Mouse (Mus musculus) retina, embryonic 14.5 days (tissue): ENCODE measurements around the gene Kif13a.

Source experiments
- DNase-seq: peaks from one replicate; pipeline ENCODE4 v3.0.0-alpha.2; 2015; ENCODE audit warnings: low spot score

Kif13a gene

GRCm38 (mm10) chr13:46929719-46930658 lies at the start of gene Kif13a:
Kif13a (minus strand) TSS chr13:46929867.
- peak; percentile 85 for DNase-seq

GRCm38 (mm10) chr13:46976532-46976931 lies 46.9 kb upstream of the Kif13a start:
- no peak for DNase-seq

GRCm38 (mm10) chr13:46975930-46976329 lies 46.3 kb upstream of the Kif13a start:
- DNase-seq, result no peak

GRCm38 (mm10) chr13:46975031-46975551 lies 45.4 kb upstream of the Kif13a start:
- DNase-seq, result peak; percentile 62

GRCm38 (mm10) chr13:46970286-46970945 lies 40.7 kb upstream of the Kif13a start:
- DNase-seq, result no peak

- no peak for DNase-seq
Observed at GRCm38 (mm10) chr13:46968626-46969025, 39.0 kb upstream of the Kif13a start.

GRCm38 (mm10) chr13:46967308-46967707 lies 37.6 kb upstream of the Kif13a start:
- DNase-seq, result no peak

- DNase-seq, result no peak
Observed at GRCm38 (mm10) chr13:46960878-46961474, 31.3 kb upstream of the Kif13a start.

- no peak for DNase-seq
Observed at GRCm38 (mm10) chr13:46959139-46959538, 29.5 kb upstream of the Kif13a start.

- DNase-seq, result no peak
Observed at GRCm38 (mm10) chr13:46951212-46951611, 21.5 kb upstream of the Kif13a start.

GRCm38 (mm10) chr13:46949741-46950140 lies 20.1 kb upstream of the Kif13a start:
- no peak for DNase-seq

- DNase-seq, result no peak
Observed at GRCm38 (mm10) chr13:46948027-46948426, 18.4 kb upstream of the Kif13a start.

- DNase-seq, result peak; percentile 16
Observed at GRCm38 (mm10) chr13:46946041-46946440, 16.4 kb upstream of the Kif13a start.

GRCm38 (mm10) chr13:46945256-46945655 lies 15.6 kb upstream of the Kif13a start:
- DNase-seq, result no peak

GRCm38 (mm10) chr13:46943294-46943693 lies 13.6 kb upstream of the Kif13a start:
- no peak for DNase-seq

GRCm38 (mm10) chr13:46934116-46934515 lies 4.4 kb upstream of the Kif13a start:
- DNase-seq, result no peak

- no peak for DNase-seq
Observed at GRCm38 (mm10) chr13:46932846-46933245, 3.2 kb upstream of the Kif13a start.

- no peak for DNase-seq
Observed at GRCm38 (mm10) chr13:46932049-46932448, 2.4 kb upstream of the Kif13a start.

- no peak for DNase-seq
Observed at GRCm38 (mm10) chr13:46930659-46931046, 986 bp upstream of the Kif13a start.

GRCm38 (mm10) chr13:46928961-46929691 lies 541 bp downstream of the Kif13a start:
- peak; percentile 70 for DNase-seq

GRCm38 (mm10) chr13:46928404-46928803 lies 1.3 kb downstream of the Kif13a start:
- DNase-seq, result no peak

GRCm38 (mm10) chr13:46925671-46926070 lies 4.0 kb downstream of the Kif13a start:
- no peak for DNase-seq
